Mouse (Mus musculus) B cell, adult 62 days (primary cell): Measurements from ENCODE around the gene Cdc42bpa. TPM values are rescaled to one million over a fixed set of nuclear protein-coding genes. Genes with fewer than 3 reads are reported as not detected.

Experiments used
- total RNA-seq: library from RNA; stranded (reverse); gene quantifications from 4 replicates; pipeline ENCODE4 v1.2.4, GENCODE M21; 2023

The Cdc42bpa gene
- 0.81 to 1.2 TPM (median 0.85 TPM) in 4 replicates for total RNA-seq

GRCm38 (mm10) chr1:179959721-179960542 is at the start of gene Cdc42bpa:
Gene Cdc42bpa (plus strand): TSS chr1:179960472.

GRCm38 (mm10) chr1:180198959-180199714 is 238.9 kb downstream of the Cdc42bpa start, which contains the start of gene Coq8a:
Gene Coq8a (minus strand): TSS chr1:180199602.

Other genes with a start within 250 kb of the Cdc42bpa start
- not detected in 4 replicates for gene Kif28, start 215.2 kb upstream of the Cdc42bpa start, total RNA-seq
- gene Gm10518, start 157.1 kb upstream of the Cdc42bpa start, total RNA-seq, result not detected in 4 replicates
- 137 to 153 TPM (median 145 TPM) in 4 replicates for gene Ahctf1, start 156.8 kb upstream of the Cdc42bpa start, total RNA-seq
- gene Coq8a, start 239.1 kb downstream of the Cdc42bpa start, total RNA-seq, result 146 to 167 TPM (median 150 TPM) in 4 replicates